Mouse (Mus musculus) G1E (cell line): ENCODE measurements around the gene Atxn3. TPM values are rescaled to one million over a fixed set of nuclear protein-coding genes. Genes with fewer than 3 reads are reported as not detected.

ENCODE experiments used
- ATAC-seq: 2 replicates; pipeline ENCODE4 v1.8.0; 2016; ENCODE audit warnings: mild to moderate bottlenecking; ENCODE audit not compliant: insufficient number of reproducible peaks, poor library complexity, low FRiP score, severe bottlenecking; ENCODE audit errors: extremely low read depth
- DNase-seq: peaks from one replicate; pipeline ENCODE4 v3.0.0; 2012; ENCODE audit warnings: low spot score
- H3K27me3 ChIP-seq: 2 replicates; pipeline ENCODE4 v1.6.1; 2012; ENCODE audit warnings: mild to moderate bottlenecking, low read length, inconsistent platforms; ENCODE audit not compliant: insufficient read depth
- H3K36me3 ChIP-seq: replicated peaks from 2 replicates; pipeline ENCODE3; 2012; ENCODE audit warnings: mild to moderate bottlenecking, inconsistent platforms
- H3K4me1 ChIP-seq: 2 replicates; pipeline ENCODE4 v1.6.1; 2012; ENCODE audit warnings: low read depth, low read length, inconsistent platforms, mixed read lengths; ENCODE audit not compliant: insufficient read depth
- H3K4me3 ChIP-seq: 2 replicates; pipeline ENCODE4 v1.5.1; 2012; ENCODE audit warnings: low read depth, mild to moderate bottlenecking, inconsistent platforms, low read length, moderate library complexity, mixed read lengths
- H3K9me3 ChIP-seq: replicated peaks from 2 replicates; pipeline ENCODE4 v1.6.1; 2012; ENCODE audit warnings: inconsistent platforms
- CTCF ChIP-seq: IDR thresholded peaks from 2 replicates; pipeline ENCODE4 v1.5.1; 2012; ENCODE audit warnings: low read depth, low read length, inconsistent platforms, mixed read lengths
- GATA1 ChIP-seq: IDR thresholded peaks from 2 replicates; pipeline ENCODE4 v1.6.1; 2012; ENCODE audit warnings: borderline replicate concordance, low read length, inconsistent platforms, mixed read lengths
- GATA2 ChIP-seq: IDR thresholded peaks from 2 replicates; pipeline ENCODE4 v1.6.1; 2012; ENCODE audit warnings: low read depth, low read length, inconsistent platforms, borderline replicate concordance
- POLR2AphosphoS5 ChIP-seq: IDR thresholded peaks from 2 replicates; pipeline ENCODE4 v1.6.1; 2012; ENCODE audit warnings: low read depth, low read length, inconsistent platforms; ENCODE audit not compliant: insufficient replicate concordance
- TAL1 ChIP-seq: conservative IDR thresholded peaks from 2 replicates; pipeline ENCODE4 v1.6.1; 2012; ENCODE audit warnings: low read depth, low read length, inconsistent platforms, mixed read lengths
- polyA plus RNA-seq: library from polyadenylated mRNA; stranded (reverse); fragments of >175 nt; gene quantifications from 2 replicates; pipeline ENCODE4 v1.2.3, GENCODE M21; 2012
- total RNA-seq, 2 experiments: library from RNA; stranded (forward) in 1 of 2; stranded (reverse) in 1 of 2; fragments of 200-1000 nt in 1 of 2; fragments of >200 nt in 1 of 2; fragmentation: Nextera tagmentation in 1 of 2; gene quantifications; 2 replicates each; pipeline ENCODE4 v1.2.3; 2014 to 2017

Gene Atxn3
- total RNA-seq (2014; fragmentation: Nextera tagmentation) (72.5 and 75.6 TPM in 2 replicates), total RNA-seq (2017) (81.8 and 98.8 TPM in 2 replicates), polyA plus RNA-seq (3.7 and 5.6 TPM in 2 replicates)

DNA sequence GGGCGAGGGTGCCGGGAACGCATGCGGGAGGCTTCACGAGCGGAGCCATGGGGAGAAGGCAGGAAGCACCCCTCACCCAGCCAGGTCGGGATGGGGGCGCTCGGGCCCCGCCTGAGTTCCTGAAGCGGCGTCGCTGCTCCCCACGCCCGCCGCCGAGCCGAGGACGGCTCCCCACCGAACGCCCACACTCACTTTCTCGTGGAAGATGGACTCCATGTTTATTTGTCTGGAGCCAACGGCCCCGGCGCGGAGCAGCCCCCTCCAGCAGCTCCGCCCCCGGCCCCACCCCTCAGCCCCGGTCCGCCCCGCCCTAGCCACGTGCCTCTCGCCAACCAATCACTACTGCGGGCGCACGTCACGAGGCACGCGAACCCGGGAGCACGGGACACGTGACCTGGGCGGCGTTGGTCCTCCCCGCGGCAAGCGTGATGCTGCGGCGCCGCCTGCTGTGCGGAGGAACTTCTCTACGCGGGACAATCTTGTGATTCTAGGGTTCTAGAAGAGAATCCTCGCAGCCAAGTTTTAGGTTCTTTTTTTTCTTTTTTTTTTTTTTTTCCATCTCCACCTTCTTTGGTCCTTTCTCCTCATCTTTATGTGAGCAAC is at the start of gene Atxn3:
Atxn3 (minus strand) TSS at position 305 of the 603 bp plus-strand sequence.
- ATAC-seq: peak; percentile 93
- TF ChIP-seq GATA1 (no peak), POLR2AphosphoS5 (no peak), TAL1 (no peak), CTCF (no peak), GATA2 (no peak)
- DNase-seq: peak; percentile 100
- Histone ChIP-seq H3K4me3 (peak within 1 kb of the TSS; percentile 94), H3K9me3 (no peaks in the 10 kb centered on the region), H3K27me3 (no peaks in the 10 kb centered on the region), H3K4me1 (peaks cover 42% of the 10 kb centered on the region), H3K36me3 (peaks cover 28% of the 10 kb centered on the region)

DNA sequence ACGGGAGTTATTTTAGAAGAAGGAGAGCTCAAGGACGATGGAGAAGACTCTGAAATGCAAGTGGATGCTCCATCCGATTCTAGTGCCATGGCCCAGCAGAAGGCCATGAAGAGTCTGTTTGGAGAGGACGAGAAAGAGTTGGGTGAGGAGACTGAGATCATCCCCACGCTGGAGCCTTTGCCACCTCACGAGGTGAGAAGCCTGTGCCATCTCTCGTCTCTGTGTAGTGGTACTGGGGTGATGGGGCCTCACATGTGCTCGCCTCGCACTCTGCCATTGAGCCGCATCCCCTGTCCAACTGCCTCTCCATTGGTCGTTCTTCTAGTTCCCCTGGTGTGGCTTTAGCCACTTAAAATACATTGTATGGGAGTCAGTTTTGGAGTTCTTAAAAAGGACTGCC is 42.7 kb upstream of the Atxn3 start:
- Histone ChIP-seq H3K36me3 (peaks cover 97% of the 10 kb centered on the region), H3K4me1 (peaks cover 2% of the 10 kb centered on the region; the same call in 1 of the 2 replicates), H3K27me3 (no peaks in the 10 kb centered on the region), H3K4me3 (no peak overlapping the region), H3K9me3 (no peaks in the 10 kb centered on the region)
- no peak for ATAC-seq
- TF ChIP-seq TAL1 (no peak), POLR2AphosphoS5 (no peak), GATA1 (no peak), GATA2 (no peak), CTCF (no peak)
- DNase-seq: no peak

DNA sequence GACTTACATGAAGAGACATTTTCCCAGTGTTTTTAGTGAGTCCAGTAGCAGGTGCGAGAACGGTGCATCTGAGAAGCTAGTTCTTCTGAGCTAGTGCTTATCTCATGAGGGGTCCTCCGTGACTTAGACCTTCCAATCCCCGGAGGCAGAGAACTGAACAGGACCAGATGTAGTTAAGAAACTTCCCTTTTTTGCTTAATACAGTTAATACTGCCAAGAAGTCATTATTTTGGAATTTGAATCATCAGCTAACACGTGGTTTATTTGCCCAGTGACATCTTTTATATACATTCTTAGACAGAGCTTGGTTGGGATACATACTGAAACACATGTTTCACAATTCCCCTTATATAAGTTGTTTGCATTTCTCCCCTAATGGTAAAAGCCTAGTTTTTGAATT is 40.9 kb upstream of the Atxn3 start:
- Histone ChIP-seq H3K27me3 (no peaks in the 10 kb centered on the region), H3K9me3 (no peaks in the 10 kb centered on the region), H3K4me3 (no peak overlapping the region), H3K36me3 (peaks cover 95% of the 10 kb centered on the region), H3K4me1 (peaks cover 12% of the 10 kb centered on the region)
- DNase-seq (no peak), ATAC-seq (no peak)
- no peak for TF ChIP-seq GATA2
- TF ChIP-seq TAL1: no peak
- no peak for TF ChIP-seq CTCF
- no peak for TF ChIP-seq GATA1
- no peak for TF ChIP-seq POLR2AphosphoS5

DNA sequence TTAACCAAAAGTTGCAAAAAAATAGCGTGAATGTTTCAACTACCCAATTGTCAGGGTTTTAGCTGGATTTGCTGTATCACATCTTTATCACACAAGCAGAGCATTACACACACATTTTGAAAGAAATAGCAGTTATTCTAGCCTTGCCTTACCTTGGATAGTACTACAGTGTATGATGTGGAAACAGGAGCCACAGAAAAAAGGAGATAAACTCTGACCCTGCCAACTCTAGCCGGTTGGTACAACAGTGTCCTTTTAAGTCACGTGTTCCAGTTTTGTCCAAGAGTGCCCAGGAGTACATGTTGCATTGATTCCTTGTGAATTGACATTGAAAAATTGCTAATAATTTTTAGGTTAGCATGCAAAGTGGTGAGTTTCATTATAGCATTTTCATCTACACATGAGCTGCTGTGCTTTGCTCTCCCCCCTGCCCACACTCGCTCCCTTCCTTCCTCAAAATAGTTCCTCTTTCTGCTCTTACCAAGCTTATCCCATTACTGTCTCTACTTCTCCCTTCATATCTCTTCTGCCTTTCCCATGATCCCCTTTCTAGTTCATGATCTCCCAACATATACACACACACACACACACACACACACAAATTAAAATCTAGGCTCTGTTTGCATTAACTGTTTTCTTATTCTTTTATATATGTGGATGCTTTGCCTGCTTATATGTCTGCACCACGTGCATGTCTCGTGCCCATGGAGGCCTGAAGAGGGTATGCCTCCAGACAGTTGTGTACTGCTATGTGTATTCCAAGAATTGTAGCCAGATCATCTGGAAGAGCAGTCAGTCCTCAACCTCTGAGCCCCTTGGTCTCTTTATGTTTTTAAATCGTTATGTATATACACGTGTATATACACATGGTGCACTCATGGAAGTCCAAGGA is 36.8 kb upstream of the Atxn3 start:
- H3K9me3 ChIP-seq: no peaks in the 10 kb centered on the region
- peak; percentile 29 for DNase-seq
- peak; percentile 71 for ATAC-seq
- H3K36me3 ChIP-seq: peaks cover 94% of the 10 kb centered on the region
- TF ChIP-seq GATA2 (no peak), GATA1 (no peak)
- peaks cover 22% of the 10 kb centered on the region for H3K4me1 ChIP-seq
- no peaks in the 10 kb centered on the region for H3K27me3 ChIP-seq
- no peak overlapping the region for H3K4me3 ChIP-seq

DNA sequence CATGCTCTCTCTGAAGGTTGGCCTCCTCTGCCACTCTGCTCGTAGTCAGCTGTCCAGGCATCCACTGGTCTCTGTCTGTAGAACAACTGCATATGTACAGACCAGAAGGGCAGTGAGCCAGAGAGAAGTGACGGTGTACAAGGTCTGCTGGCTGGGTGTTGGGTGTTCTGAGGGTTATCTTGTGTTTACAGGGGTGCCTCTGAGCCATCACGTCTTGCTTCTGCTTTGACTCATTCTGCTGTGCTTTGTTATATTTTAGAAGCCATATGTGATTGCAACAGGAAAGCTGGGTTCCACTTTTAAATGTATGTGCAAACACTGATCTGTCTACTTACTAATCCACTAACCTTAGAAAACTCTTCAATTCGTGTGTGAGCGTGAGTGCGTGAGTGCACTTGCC is 29.6 kb upstream of the Atxn3 start:
- Histone ChIP-seq H3K27me3 (no peaks in the 10 kb centered on the region), H3K36me3 (peaks cover 94% of the 10 kb centered on the region), H3K4me3 (no peak overlapping the region), H3K4me1 (peaks cover 9% of the 10 kb centered on the region), H3K9me3 (no peaks in the 10 kb centered on the region)
- TF ChIP-seq CTCF: no peak
- no peak for TF ChIP-seq GATA2
- TF ChIP-seq POLR2AphosphoS5: no peak
- no peak for TF ChIP-seq TAL1
- TF ChIP-seq GATA1: no peak
- DNase-seq (no peak), ATAC-seq (no peak)

DNA sequence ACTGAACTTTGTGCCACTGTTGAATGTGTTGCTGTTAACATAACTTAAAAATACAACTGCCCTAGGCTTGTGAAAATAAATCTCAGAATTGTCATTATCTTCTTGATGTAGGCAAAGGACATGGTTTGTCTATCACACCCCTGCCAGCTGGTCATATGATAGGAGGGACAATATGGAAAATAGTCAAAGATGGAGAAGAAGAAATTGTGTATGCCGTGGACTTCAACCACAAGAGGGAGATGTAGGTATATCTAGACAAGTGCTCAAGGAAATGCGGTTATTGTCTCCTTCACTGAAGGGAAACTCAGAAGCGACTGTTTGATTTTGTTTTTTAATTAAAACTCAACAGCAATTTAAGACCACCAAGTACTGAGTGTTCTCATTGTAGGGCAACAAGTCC is 27.1 kb upstream of the Atxn3 start:
- no peak for ATAC-seq
- TF ChIP-seq POLR2AphosphoS5 (no peak), GATA2 (no peak), TAL1 (no peak), CTCF (no peak), GATA1 (no peak)
- H3K27me3 ChIP-seq: no peaks in the 10 kb centered on the region
- H3K4me3 ChIP-seq: no peak overlapping the region
- no peak for DNase-seq
- H3K4me1 ChIP-seq: peaks cover 19% of the 10 kb centered on the region
- H3K9me3 ChIP-seq: no peaks in the 10 kb centered on the region
- H3K36me3 ChIP-seq: peaks cover 85% of the 10 kb centered on the region
